Mouse (Mus musculus): ENCODE results near the gene Avp.

GRCm38 (mm10) chr2:130554841-130555240, 27.5 kb downstream of the Avp start:
- TF ChIP-seq CTCF (conservative IDR thresholded peaks at IDR 0.05; ENCODE audit: insufficient read depth, insufficient read length, low read depth, low read length): no peak
- no peak for TF ChIP-seq POLR2A (IDR thresholded peaks at IDR 0.05; ENCODE audit: low read depth, low read length)
